Mouse (Mus musculus): ENCODE results near the gene Rpia.

GRCm38 (mm10) chr6:70811557-70812525 is 19.8 kb upstream of the Rpia start:
- TF ChIP-seq ZC3H11A (IDR thresholded peaks at IDR 0.05; ENCODE audit: borderline replicate concordance, low read depth, low read length) (0 out of 2 replicates have a peak, but pooled peaks have one; percentile 39), CHD2 (IDR thresholded peaks at IDR 0.05; ENCODE audit: low read depth, low read length) (no peak), ZNF384 (IDR thresholded peaks at IDR 0.05; ENCODE audit: low read depth, low read length) (no peak), HCFC1 (IDR thresholded peaks at IDR 0.05; ENCODE audit: borderline replicate concordance, insufficient read depth, low read length) (no peak), MAFK (IDR thresholded peaks at IDR 0.05; ENCODE audit: insufficient read depth, low read depth, low read length) (peak; percentile 97)
